Mouse (Mus musculus): ENCODE results near the gene Gm10837. TPM values are rescaled to one million over a fixed set of nuclear protein-coding genes. Genes with fewer than 3 reads are reported as not detected.

The Gm10837 gene
- 0.48 and 0.56 TPM in 2 replicates for polyA plus RNA-seq (2015; fragmentation: Nextera tagmentation; extraction: Ambion mirVana)

DNA sequence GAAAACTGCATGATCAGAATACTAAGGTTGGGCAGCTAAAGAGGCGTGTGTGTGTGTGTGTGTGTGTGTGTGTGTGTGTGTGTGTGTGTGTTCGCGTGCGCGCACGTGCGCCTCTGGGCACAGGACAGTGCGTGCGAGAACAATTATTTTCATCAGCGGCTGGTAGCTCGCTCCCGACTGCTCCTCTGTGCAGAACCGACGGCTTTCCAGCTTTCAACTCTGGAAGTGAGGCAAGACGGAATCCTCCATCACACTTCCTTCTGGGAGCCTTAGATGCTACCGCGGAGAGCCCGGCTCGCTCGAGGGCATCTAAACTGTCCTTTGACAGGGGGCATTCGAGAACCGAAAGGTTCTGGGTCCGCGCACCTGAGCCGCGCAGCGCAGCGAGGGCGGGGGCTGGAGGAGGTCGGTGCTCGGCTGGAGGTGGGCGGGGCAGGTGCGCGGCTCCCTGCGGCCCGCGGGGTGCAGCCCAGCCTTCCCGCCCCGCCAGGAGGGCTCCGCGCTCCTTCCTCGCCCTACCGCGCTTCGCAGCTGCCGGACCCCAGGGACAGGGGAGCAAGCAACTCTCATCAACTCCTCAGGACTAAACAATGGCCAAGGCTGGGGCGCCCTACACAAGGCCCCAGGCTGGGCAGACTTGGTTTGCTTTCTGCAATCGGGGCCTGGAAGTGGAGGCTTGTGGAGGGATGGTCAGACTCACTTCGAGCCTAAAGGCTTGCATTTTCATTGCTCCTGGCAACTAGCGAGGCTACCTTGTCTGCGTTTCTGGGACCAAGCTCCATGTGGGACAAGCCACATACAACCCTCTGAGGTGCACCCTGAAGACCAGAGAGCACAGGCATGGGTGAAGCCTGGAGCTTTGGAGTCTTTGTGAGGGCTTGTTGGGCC is at the start of gene Gm10837:
Gene Gm10837, plus strand, starts transcription at position 146 of the 888 bp plus-strand sequence.
- Histone ChIP-seq H3K27me3 (peaks cover 53% of the 10 kb centered on the region), H3K9me3 (replicated peaks) (peaks cover 4% of the 10 kb centered on the region; the same call in 1 of the 2 replicates), H3K4me1 (peaks cover 22% of the 10 kb centered on the region), H3K36me3 (ENCODE audit: poor library complexity, severe bottlenecking) (no peaks in the 10 kb centered on the region), H3K9ac (peak within 1 kb of the TSS; percentile 41), H3K4me2 (peak within 1 kb of the TSS; percentile 62), H3K27ac (peak within 1 kb of the TSS; percentile 73), H3K4me3 (peak within 1 kb of the TSS; percentile 36)
- 2% methylated on average over 51 of the region's 51 CpGs for WGBS
- ATAC-seq: peak; percentile 83

DNA sequence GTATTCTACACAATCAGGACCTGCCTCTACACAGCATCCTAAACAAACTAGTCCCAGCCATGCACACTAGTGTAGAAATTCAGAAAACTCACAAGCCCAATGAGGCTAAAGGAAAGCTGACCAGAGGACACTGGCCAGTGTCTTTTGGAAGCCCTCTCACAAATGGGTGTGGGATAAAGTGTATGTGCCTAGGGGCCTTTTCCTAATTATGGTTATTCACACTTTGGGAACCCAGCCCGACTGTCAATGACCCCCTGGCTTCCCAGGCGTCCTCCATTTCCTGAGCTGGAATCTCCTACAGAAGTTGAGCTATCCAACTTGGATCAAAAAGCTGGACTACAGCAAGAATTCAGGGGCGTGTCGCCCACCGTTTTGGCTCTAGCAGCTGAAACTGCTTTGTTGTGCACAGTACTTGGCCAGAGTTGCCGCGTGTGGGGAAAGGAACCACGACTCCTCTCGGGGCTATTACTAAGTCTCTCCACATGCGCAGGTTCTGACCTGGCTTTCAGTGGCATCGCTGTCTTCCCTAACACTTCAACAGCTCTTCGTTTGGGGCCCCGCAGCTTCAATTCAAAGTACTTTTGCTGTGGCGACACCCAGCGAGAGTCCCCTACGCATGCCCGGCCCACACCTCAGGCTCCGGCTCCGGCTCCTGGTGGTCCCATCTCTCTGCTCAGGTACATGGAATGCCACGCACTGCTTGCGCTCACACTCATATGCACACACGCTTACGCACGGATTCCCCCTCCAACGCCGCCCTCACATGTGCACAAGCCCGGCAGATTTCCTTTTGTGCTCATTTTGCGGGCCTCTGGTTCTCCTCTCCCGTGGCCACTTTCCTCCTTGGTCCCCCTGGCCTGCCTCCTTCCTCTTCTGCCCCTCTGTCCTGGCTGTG is 40.5 kb upstream of the Gm10837 start:
- no peak for ATAC-seq
- Histone ChIP-seq H3K36me3 (ENCODE audit: poor library complexity, severe bottlenecking) (no peaks in the 10 kb centered on the region), H3K4me2 (peak overlapping the region; percentile 73), H3K27me3 (peaks cover 61% of the 10 kb centered on the region), H3K9me3 (replicated peaks) (no peaks in the 10 kb centered on the region), H3K4me1 (peaks cover 52% of the 10 kb centered on the region), H3K27ac (peak overlapping the region; percentile 82), H3K4me3 (peak overlapping the region; percentile 46), H3K9ac (peak overlapping the region; percentile 70)
- WGBS: 2% methylated on average over 29 of the region's 29 CpGs

GRCm38 (mm10) chr14:122450496-122451382 is 39.6 kb upstream of the Gm10837 start, which contains the start of gene Gm5089:
TSS of gene Gm5089 (minus strand) at chr14:122451115.
- H3K36me3 ChIP-seq (ENCODE audit: poor library complexity, severe bottlenecking): no peaks in the 10 kb centered on the region
- peaks cover 61% of the 10 kb centered on the region for H3K27me3 ChIP-seq
- peak within 1 kb of the TSS; percentile 46 for H3K4me3 ChIP-seq
- H3K9me3 ChIP-seq (replicated peaks): no peaks in the 10 kb centered on the region
- peak; percentile 52 for ATAC-seq
- peaks cover 61% of the 10 kb centered on the region for H3K4me1 ChIP-seq
- peak within 1 kb of the TSS; percentile 82 for H3K27ac ChIP-seq
- peak within 1 kb of the TSS; percentile 73 for H3K4me2 ChIP-seq
- peak within 1 kb of the TSS; percentile 70 for H3K9ac ChIP-seq
- under 1% methylated on average over 58 of the region's 59 CpGs for whole genome bisulfite sequencing

- 55% methylated on average over 5 of the region's 5 CpGs for WGBS
- Histone ChIP-seq H3K4me2 (peak overlapping the region; percentile 73), H3K9ac (no peak overlapping the region), H3K36me3 (ENCODE audit: poor library complexity, severe bottlenecking) (no peaks in the 10 kb centered on the region), H3K4me1 (peaks cover 67% of the 10 kb centered on the region), H3K27me3 (peaks cover 61% of the 10 kb centered on the region), H3K27ac (peak overlapping the region; percentile 82), H3K9me3 (replicated peaks) (no peaks in the 10 kb centered on the region), H3K4me3 (peak overlapping the region; percentile 46)
- no peak for ATAC-seq
These were observed 38.7 kb upstream of the Gm10837 start for GRCm38 (mm10) chr14:122451551-122452145.

DNA sequence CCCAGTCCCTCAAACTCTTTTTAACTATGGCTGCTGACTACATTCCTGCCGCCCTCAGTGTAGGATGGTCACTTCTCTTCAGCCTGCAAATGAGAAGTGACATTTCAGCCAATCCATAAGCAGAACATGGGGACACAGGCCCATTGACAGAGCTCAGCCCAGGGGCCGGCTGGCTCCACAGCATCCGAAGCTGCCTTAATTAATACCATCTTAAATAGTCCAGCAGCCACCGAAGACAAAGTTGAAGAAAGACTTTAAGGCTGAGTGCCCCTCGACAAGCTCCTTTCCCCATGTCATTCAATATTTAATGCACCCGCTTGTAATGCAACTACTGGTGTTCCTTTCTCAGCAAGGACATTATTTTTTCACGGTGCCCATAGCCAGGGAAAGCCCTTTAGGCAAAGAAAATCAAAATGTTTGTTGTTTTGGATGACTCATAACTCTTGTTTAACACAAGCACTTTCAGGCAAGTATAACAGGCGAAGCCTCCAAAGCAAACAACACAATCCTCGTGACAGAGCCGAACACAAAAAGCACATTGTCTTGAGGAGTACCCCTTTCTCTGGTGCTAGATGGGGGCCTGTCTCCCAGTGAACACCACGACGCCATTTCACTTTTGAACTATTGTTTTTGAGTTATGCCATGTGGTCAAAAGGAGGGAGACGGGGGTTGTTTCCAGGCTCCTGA is 37.5 kb upstream of the Gm10837 start:
- no peak for ATAC-seq
- H3K9ac ChIP-seq: peak overlapping the region; percentile 53; the same call in 1 of the 2 replicates
- 6% methylated on average over 13 of the region's 13 CpGs for WGBS
- H3K4me3 ChIP-seq: 0 out of 2 replicates have a peak overlapping the region, but pooled peaks have one; percentile 24
- H3K9me3 ChIP-seq (replicated peaks): no peaks in the 10 kb centered on the region
- H3K36me3 ChIP-seq (ENCODE audit: poor library complexity, severe bottlenecking): no peaks in the 10 kb centered on the region
- peak overlapping the region; percentile 90 for H3K27ac ChIP-seq
- H3K4me1 ChIP-seq: peaks cover 67% of the 10 kb centered on the region
- H3K27me3 ChIP-seq: peaks cover 51% of the 10 kb centered on the region
- peak overlapping the region; percentile 58 for H3K4me2 ChIP-seq

DNA sequence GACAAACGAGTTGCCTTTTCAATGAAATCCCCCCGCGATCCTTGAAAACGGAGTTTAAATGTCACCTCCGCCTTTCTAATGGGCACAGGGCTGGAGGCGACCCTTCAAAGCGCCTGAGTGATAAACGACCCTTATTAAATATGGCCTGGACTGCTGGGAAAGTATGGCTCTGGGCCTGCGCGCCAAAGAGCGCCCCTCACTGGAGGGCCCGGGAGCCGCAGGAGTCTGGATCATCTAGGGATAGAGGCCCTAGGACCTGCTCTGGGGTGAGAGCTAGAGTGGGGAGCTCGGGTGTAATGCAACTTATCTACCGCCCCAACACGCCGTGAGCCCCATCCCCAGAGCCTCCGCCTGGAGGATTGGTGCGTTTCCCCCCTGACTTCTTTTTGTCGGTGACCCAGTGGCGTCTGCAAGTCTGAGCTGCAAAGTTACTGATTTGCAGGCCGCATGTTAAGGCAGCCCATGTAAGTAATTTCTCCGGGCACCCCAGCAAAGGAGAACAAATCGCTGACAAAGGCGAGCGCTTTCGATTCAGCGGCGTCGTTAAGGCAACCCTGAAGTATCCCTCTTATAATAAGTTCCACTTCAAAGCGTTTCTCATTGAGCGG is 36.9 kb upstream of the Gm10837 start:
- Histone ChIP-seq H3K9ac (peak overlapping the region; percentile 53), H3K27me3 (peaks cover 46% of the 10 kb centered on the region), H3K27ac (peak overlapping the region; percentile 90), H3K4me2 (peak overlapping the region; percentile 58), H3K36me3 (ENCODE audit: poor library complexity, severe bottlenecking) (no peaks in the 10 kb centered on the region), H3K4me1 (peaks cover 67% of the 10 kb centered on the region), H3K4me3 (peak overlapping the region; percentile 24), H3K9me3 (replicated peaks) (no peaks in the 10 kb centered on the region)
- peak; percentile 71 for ATAC-seq
- WGBS: under 1% methylated on average over 32 of the region's 32 CpGs

DNA sequence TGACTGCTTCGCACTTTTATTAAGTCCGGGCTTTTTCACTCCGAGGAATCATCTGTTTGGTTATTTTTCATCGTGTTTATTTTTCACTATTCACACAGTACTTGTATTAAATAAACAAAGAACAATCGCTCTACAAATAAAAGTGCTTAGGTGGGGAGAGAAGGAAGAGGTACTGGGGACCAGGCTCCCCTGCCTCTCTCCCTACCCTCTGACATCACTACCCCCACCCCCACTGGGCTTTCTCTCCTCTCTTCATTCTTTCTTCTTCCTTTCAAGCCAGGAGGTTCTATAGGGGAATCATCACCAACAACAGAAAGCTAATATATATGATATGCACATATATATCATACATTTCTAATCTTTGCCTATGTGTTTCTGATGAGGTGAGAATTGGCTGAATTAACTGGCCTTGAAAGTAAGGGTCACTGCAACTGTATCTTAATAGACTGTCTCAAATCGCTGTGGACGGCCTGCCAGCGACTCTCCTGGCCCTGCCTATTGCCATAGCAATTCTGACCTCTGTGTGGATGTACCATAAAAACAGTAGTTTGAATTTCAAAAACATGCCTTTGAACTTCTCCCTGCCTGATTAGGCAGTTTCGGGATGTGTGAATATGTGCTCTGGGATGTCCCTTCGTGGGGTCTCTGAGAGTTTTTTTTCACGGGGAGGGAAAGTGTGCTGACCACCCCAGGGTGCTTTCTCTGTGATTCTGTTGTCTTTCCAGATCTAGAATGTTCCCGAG is 36.2 kb upstream of the Gm10837 start:
- WGBS: 5% methylated on average over 12 of the region's 12 CpGs
- Histone ChIP-seq H3K4me1 (peaks cover 67% of the 10 kb centered on the region), H3K9ac (peak overlapping the region; percentile 12; the same call in 1 of the 2 replicates), H3K4me3 (peak overlapping the region; percentile 24; the same call in 1 of the 2 replicates), H3K27ac (peak overlapping the region; percentile 90), H3K4me2 (peak overlapping the region; percentile 58), H3K27me3 (peaks cover 41% of the 10 kb centered on the region), H3K36me3 (ENCODE audit: poor library complexity, severe bottlenecking) (no peaks in the 10 kb centered on the region), H3K9me3 (replicated peaks) (no peaks in the 10 kb centered on the region)
- ATAC-seq: peak; percentile 28; the same call in 1 of the 2 replicates

DNA sequence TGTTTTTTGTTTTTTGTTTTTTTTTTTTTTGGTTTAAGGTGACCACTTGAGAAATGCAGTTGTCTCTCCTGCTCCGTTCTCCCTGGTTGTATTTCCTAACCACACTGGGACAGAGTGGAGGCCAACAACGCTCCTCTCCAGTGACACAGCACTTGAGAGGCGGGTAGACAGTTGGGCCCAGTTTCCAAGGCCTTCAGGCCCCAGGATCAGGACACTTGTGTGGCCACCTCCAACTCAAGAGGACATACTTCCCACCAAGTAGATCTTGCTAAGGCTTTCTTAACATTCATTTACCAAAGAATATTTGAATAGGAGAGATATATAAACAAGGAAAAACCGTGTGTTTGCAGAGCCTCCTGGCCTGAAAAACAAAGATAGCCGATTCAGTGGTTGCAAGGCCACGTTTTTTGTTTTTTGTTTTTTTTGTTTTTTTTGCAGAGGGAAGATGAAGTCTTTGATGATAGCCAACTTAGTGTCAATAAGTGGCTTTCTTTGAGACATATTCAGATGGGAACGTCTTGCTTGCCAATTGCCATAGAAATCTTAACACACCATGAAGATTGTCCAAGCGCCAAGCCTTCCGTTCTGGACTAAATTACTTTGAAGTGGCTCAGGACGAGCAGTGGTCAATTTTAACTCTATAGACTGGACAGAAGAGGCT is 35.4 kb upstream of the Gm10837 start:
- peaks cover 32% of the 10 kb centered on the region for H3K27me3 ChIP-seq
- H3K4me1 ChIP-seq: peaks cover 60% of the 10 kb centered on the region
- H3K4me3 ChIP-seq: no peak overlapping the region
- H3K9ac ChIP-seq: no peak overlapping the region
- WGBS: 16% methylated on average over 10 of the region's 10 CpGs
- peak overlapping the region; percentile 90 for H3K27ac ChIP-seq
- H3K4me2 ChIP-seq: 0 out of 2 replicates have a peak overlapping the region, but pooled peaks have one; percentile 5
- no peaks in the 10 kb centered on the region for H3K36me3 ChIP-seq (ENCODE audit: poor library complexity, severe bottlenecking)
- no peaks in the 10 kb centered on the region for H3K9me3 ChIP-seq (replicated peaks)
- ATAC-seq: no peak

DNA sequence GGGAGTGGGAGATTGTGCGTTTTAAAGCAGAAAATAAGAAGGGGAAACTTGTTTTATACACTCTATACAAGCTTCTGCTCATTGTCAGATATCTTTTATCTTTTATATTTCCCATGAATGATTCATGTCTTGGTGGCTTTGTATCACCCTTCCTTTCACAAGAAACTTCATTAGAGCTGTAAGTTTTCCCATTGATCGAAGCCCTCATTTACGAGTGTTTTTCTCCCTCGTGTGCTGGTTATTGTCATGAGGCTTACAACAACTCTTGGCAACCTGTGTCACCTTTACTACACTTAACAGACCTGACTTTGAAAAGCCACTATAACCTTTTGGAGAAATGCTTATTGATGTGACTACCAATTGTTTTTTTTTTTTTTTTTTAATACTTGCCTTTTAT is 34.8 kb upstream of the Gm10837 start:
- Histone ChIP-seq H3K9me3 (replicated peaks) (no peaks in the 10 kb centered on the region), H3K27me3 (peaks cover 31% of the 10 kb centered on the region), H3K36me3 (ENCODE audit: poor library complexity, severe bottlenecking) (no peaks in the 10 kb centered on the region), H3K4me1 (peaks cover 58% of the 10 kb centered on the region), H3K27ac (peak overlapping the region; percentile 90), H3K4me3 (no peak overlapping the region), H3K4me2 (no peak overlapping the region), H3K9ac (no peak overlapping the region)
- no peak for ATAC-seq
- 8% methylated on average over 4 of the region's 4 CpGs for WGBS
